Mouse (Mus musculus) heart, postnatal 25 days (tissue): Measurements from ENCODE around the gene Bhlhe41. TPM values are rescaled to one million over a fixed set of nuclear protein-coding genes. Genes with fewer than 3 reads are reported as not detected.

ENCODE experiments used
- DNase-seq: peaks from one replicate; pipeline ENCODE4 v3.0.0; 2022; ENCODE audit warnings: low spot score
- intact Hi-C: fragments of 180-260 bp; cut with DNase I; formaldehyde crosslinking; loops from one replicate; pipeline ENCODE4 v1.15.1; 2025
- total RNA-seq, 2 experiments: library from RNA; stranded (reverse); gene quantifications; 2 replicates each; pipeline ENCODE4 v1.2.3; 2021

Bhlhe41 gene
- total RNA-seq, 2 experiments from 2014 or later = 12.5 to 26.5 TPM

DNA sequence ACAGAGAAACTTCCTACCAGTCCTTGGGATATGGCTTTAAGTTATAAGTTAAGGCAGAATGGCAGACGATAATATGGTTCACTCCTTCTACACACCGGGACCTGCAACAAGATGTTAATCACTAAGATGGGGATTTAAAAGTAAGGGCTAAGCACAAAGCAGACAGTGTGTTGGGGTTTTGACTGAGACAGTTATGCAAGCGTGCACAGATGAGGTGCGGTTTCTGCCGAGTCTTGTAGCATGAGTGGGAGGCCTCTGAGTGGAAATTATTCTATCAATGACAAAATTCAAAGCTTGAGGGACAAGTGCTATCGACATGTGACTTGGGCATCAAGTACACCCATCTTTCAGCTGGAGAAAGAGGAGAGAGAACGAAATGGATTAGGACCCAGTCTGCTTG is 12.7 kb downstream of the Bhlhe41 start:
- intact Hi-C loops = no loop called here
- no peak for DNase-seq

- intact Hi-C loops = no loop called here
- DNase-seq = no peak
These were observed 13.4 kb downstream of the Bhlhe41 start for GRCm38 (mm10) chr6:145851956-145852355.

DNA sequence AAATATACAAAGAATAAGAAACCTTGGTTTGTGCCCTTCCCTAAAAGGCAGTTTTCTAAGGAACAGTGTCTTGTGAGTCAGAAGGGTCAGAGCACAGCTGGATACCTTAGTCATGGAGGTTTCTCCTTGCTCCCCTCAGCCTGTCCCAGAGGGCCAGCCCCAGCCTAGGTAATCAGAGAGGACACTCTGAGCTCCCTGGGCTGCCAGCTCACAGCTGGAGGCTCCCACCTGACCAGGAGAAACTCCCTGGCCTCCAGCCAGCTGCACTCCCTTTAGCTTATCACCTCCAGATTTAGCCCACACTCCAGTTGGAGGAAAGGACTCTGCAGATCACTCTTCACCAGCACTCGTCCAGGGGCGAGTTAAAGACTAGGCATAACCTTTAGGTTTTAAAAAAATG is 14.6 kb downstream of the Bhlhe41 start:
- DNase-seq = peak; percentile 40
- intact Hi-C loops = no loop called here

DNA sequence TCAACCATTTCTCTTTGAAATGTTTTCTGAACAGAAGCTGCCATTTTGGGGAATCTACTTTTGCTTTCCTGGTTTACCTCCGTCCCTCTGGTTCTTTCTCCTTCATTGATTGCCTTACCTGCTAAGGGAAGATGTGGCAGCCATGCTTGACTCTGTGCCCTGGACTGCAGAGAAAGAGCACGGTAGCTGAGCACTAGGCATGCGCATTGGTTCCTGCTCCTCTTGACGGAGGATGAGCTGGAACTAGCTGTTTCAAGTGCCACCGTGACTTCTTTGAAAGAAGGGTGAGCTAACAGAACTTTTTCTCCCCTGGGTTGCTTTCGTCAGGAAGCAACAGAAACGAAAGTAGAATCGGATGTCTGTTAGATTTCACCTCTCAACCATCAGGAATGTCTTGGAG is 17.7 kb downstream of the Bhlhe41 start:
- intact Hi-C loops = no loop called here
- no peak for DNase-seq

DNA sequence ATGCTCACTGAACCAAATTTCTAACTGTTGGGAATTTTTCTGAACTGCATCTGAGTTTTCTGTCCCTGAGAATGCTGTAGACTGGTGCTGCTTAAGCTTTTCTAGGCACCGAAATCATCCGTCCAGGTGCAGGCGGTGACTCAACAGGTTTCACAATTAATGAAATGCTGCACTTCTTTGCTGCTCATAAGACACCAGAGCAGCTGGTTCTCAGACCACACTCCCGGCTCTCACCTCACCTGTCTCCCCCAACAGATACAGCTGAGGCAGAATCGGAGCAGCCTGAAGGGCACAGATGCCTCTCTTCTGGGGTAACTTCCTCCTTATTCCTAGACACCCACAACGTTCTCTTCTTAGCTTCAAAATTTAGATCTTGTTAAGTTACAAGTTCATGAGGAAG is 18.4 kb downstream of the Bhlhe41 start:
- intact Hi-C loops = no loop called here
- no peak for DNase-seq

DNA sequence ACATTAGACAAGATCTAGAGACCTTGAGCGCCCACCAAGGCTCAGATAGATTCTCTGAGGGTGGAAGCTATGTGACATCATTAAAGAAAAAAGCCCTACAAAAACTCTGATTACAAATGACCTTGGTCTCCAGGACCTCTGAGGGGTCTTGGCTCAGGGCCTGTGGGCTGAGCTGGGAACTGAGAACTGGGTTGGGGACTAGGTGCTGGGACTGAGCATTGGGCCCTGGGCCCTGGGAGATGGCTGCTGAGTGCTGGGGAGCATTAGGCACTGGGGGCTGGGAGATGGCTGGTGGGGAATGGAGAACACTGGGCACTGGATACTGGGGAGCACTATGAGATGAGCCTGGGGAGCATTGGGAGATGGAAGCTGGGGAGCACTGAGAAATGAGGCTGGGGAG is 19.3 kb downstream of the Bhlhe41 start:
- intact Hi-C loops = no loop called here
- no peak for DNase-seq

DNA sequence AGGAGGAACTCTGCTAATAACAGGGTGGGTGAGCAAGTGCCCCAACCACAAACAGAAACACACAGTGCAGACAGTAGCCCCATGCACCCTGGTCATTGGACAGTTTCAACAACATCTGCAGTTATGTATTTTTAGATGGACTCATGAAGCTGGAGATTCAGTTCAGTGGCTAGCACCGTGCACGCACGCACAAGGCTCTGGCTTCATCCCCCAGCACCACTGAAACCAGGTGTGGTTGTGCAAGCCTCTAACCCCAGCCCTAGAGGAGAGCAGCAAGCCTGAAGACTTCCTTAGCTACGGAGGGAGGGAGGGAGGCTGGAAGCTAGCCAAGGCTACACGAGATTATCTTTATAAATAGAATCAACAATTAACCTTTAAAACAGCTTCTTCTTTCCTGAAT is 19.7 kb downstream of the Bhlhe41 start:
- no peak for DNase-seq
- intact Hi-C loops = no loop called here

DNA sequence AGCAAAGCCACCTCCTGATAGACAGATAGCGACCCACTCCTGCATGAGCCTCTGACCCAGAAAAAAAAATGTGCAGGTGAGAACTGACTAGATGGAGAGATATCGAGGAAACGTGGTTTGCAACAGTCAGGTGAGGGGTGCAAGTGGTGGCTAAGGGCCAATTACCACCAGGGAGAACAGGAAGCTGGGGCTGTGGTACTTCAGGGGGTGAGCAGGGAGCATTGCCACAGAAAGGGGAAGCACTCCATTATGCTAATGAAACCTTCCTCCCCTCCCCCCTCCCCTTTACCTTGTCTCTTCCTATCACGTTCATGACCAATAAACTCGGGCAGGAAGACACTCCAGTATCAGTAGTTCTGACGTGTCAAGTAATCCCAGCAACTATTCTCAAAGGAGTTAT is 30.0 kb downstream of the Bhlhe41 start:
- intact Hi-C loops = no loop called here
- no peak for DNase-seq

DNA sequence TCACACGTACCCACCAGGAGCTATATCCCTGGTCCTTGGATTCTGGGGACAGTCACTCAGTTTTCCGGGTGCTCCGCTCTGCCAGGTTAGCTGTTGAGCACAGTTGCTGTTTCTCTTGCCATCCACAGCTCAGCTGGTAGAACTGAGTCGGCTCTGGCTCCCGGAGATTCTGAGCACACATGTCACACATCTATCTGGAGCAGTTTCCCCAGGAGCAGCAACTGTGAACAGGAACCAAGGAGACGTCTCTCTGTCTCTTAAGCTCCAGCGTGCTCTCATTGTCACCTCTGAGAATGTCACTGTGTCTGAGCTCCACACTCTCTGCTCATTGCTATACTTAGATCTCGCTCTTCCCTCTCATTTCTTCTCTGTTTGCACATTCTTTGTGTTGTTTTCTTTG is 32.4 kb downstream of the Bhlhe41 start:
- intact Hi-C loops = loop anchor here (5.0 kb wide), 1 partner anchor 339 kb away; no protein-coding TSS in a partner anchor
- DNase-seq = no peak

- intact Hi-C loops = loop anchor here (1.0 to 5.0 kb wide), 2 partner anchors 342 to 441 kb away; no protein-coding TSS in a partner anchor
- DNase-seq = no peak
These were observed 34.7 kb downstream of the Bhlhe41 start for GRCm38 (mm10) chr6:145830617-145831016.

GRCm38 (mm10) chr6:145830117-145830516 is 35.2 kb downstream of the Bhlhe41 start:
- DNase-seq = peak; percentile 43
- intact Hi-C loops = loop anchor here (1.0 to 5.0 kb wide), 2 partner anchors 342 to 441 kb away; no protein-coding TSS in a partner anchor

GRCm38 (mm10) chr6:145829062-145829835 is 36.1 kb downstream of the Bhlhe41 start:
- DNase-seq = no peak
- intact Hi-C loops = loop anchor here (5.0 to 10.0 kb wide), 2 partner anchors 513 to 586 kb away; no protein-coding TSS in a partner anchor

- intact Hi-C loops = loop anchor here (5.0 to 10.0 kb wide), 2 partner anchors 516 to 588 kb away; no protein-coding TSS in a partner anchor
- DNase-seq = no peak
These were observed 39.1 kb downstream of the Bhlhe41 start for GRCm38 (mm10) chr6:145826305-145826704.

DNA sequence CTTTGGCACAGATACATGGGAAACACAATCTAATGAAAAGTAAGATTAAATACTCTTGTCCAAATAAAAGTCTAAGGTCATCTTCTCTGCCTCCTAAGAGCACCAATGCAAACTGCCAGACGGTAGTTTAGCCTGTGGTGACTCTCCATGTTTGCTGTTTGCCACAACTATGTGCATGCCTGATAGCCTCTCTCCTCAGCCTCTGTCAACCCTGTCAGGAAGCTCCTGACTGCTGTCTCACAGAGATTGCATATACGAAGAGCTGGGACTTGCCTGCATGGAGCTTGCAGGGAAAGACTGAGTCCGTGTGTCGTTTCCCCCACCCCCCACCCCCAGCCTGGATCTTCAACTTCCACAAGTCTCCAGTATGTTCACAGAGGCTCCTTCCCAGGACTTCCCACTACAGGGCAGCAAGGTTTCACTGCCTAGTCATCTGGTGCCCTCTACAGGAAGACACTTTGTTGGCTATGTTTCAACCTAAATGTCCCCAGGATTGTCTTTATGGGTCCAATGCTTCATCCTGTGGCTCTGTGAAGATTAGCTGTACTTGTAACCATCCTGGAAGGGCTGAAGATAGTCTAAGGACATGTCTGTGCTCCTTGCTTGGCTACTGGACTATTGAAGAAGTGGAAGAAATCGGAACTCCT is 41.6 kb downstream of the Bhlhe41 start:
- intact Hi-C loops = loop anchor here (2.0 to 10.0 kb wide), 4 partner anchors 381 to 591 kb away; no protein-coding TSS in a partner anchor
- DNase-seq = no peak

GRCm38 (mm10) chr6:145823103-145823502 is 42.3 kb downstream of the Bhlhe41 start:
- no peak for DNase-seq
- intact Hi-C loops = loop anchor here (5.0 to 10.0 kb wide), 3 partner anchors 381 to 592 kb away; no protein-coding TSS in a partner anchor

DNA sequence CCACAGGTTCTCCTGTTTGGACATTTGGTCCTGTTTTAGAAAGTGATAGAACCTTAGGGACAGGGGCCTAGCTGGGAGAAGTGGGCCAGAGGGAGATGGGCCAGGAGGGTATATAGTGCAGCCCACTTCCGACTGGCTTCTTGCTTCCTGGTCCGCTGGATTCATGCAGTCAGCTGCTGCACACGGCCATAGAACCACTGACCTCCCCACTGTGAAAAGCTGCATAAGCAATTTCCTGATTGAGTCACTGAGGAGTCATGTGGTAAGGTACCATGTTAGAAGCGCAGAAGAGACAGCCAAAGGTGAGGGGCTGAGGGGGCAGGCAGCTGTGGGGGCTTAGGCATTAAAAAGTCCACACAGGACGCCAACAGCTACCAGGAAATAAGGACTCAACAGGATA is 43.1 kb downstream of the Bhlhe41 start:
- no peak for DNase-seq
- intact Hi-C loops = loop anchor here (5.0 to 10.0 kb wide), 3 partner anchors 380 to 593 kb away; no protein-coding TSS in a partner anchor

DNA sequence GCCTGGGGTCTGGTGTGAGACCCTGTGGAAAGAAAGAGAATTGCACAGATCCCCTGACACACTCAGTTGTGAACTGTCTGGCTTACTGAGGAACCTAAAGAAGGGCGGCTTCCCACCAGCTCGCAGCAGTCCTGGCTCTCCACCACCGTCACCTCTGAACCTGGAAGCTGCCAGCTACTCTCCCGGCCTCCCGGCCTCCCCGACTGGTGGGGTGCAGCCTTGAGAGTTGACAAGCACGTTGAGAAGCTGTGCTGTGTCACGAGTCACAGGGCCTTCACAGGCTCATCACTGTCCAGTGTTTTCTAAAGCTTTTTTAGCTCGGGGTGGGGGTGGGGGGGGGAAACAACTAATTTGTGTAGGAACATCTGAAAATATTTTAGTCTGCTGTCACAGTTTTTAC is 46.2 kb downstream of the Bhlhe41 start:
- no peak for DNase-seq
- intact Hi-C loops = no loop called here

DNA sequence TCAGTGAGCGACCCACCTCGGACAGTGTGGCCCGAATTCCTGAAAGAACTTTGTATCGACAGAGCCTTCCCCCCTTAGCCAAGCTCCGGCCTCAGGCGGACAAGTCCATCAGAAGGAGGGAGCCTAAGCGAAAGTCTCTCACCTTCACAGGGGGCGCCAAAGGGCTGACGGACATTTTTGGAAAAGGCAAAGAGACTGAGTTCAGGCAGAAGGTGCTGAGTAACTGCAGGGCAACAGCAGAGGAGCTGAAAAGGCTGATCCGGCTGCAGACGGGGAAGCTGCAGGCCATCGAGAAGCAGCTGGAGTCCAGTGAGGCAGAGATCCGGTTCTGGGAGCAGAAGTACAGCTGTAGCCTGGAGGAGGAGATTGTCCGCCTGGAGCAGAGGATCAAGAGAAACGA is 50.2 kb downstream of the Bhlhe41 start:
- DNase-seq = no peak
- intact Hi-C loops = no loop called here

DNA sequence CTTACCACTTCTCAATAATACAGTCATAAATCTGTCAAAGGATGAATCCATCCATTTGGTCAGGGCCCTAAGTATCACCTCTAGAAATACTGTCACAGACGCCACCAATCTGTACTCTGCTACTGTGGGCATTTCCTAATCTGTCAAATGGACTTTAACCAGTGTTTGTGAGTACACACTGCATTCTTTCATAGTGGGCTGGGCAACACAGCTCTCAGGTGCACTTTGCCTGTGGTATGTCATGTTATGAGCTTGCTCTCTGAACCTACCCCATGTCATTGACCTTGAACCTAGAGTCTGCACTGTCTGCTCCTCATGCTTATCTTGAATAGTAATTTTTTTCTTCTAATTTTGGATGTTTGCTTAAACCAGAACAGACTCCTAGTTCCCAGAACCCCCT is 54.2 kb downstream of the Bhlhe41 start:
- intact Hi-C loops = no loop called here
- DNase-seq = no peak

DNA sequence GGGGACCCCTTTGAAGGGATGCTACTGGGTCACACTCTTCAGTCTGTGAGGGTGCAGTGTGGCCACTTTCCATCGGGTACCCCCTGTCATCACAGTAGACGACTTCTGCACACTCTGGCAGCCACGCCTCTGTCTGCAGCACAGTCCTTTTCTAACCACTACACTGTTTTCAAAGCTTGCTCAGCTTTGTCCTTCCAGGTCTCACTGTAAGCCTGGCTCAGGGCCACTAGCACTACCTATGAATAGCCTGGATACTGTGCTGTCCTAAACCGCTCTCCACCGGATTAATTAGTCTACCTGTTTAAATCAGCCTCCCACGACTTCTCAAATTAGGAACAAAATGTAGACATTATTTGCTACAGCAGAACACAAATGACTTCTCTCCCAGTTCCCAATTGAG is 55.3 kb downstream of the Bhlhe41 start:
- intact Hi-C loops = no loop called here
- DNase-seq = no peak

- DNase-seq = no peak
- intact Hi-C loops = no loop called here
These were observed 55.8 kb downstream of the Bhlhe41 start for GRCm38 (mm10) chr6:145809566-145809965.
